Comparison of ENCODE assay signal across 8 mouse cellular contexts in genomic region chr19:4398630-4398948, GRCm38 (mm10). TPM values are rescaled to one million over a fixed set of nuclear protein-coding genes. Genes with fewer than 3 reads are reported as not detected.
A peak's percentile ranks its signal among the peaks of the same experiment; 100 is the strongest.
DNase-seq lines count a peak whose midpoint lies in the region; ATAC-seq and TF ChIP-seq lines count a peak whose summit lies in the region.

No protein-coding gene starts in this region.

- no peak overlapping the region for H3K27ac ChIP-seq in cerebellum, adult 2 months (ENCODE audit: insufficient read depth, low read length)
- peak overlapping the region; percentile 84 for H3K27ac ChIP-seq in lung, embryonic 16.5 days (ENCODE audit: low read length)
- peak overlapping the region; percentile 93 for H3K27ac ChIP-seq in limb, embryonic 14.5 days (replicated peaks; ENCODE audit: low read depth, low read length)
- H3K27ac ChIP-seq in stomach, embryonic 16.5 days (ENCODE audit: low read length), result peak overlapping the region; percentile 86; the same call in 1 of the 2 replicates

- H3K9ac ChIP-seq in lung, embryonic 16.5 days (ENCODE audit: low read length), result peak overlapping the region; percentile 86
- H3K9ac ChIP-seq in limb, embryonic 14.5 days (ENCODE audit: low read depth, low read length, severe bottlenecking), result peak overlapping the region; percentile 87
- peak overlapping the region; percentile 89 for H3K9ac ChIP-seq in stomach, embryonic 16.5 days (ENCODE audit: low read length)

- H3K4me3 ChIP-seq in cerebellum, adult 2 months (replicated peaks; ENCODE audit: insufficient read depth, low read depth, low read length), result peak overlapping the region; percentile 90
- H3K4me3 ChIP-seq in lung, embryonic 16.5 days (ENCODE audit: low read length), result peak overlapping the region; percentile 91
- peak overlapping the region; percentile 100 for H3K4me3 ChIP-seq in limb, embryonic 14.5 days (replicated peaks; ENCODE audit: low read length)
- H3K4me3 ChIP-seq in stomach, embryonic 16.5 days (replicated peaks; ENCODE audit: low read length), result peak overlapping the region; percentile 97

- no peaks in the 10 kb centered on the region; the same call in 1 of the 2 replicates for H3K9me3 ChIP-seq in lung, embryonic 16.5 days (ENCODE audit: control insufficient read depth, low read length)
- H3K9me3 ChIP-seq in limb, embryonic 14.5 days (ENCODE audit: control insufficient read depth, low read length), result no peaks in the 10 kb centered on the region
- no peaks in the 10 kb centered on the region for H3K9me3 ChIP-seq in stomach, embryonic 16.5 days (replicated peaks; ENCODE audit: control insufficient read depth, low read length)

- peak overlapping the region; percentile 93 for H3K4me2 ChIP-seq in lung, embryonic 16.5 days (ENCODE audit: low read depth, low read length)
- H3K4me2 ChIP-seq in limb, embryonic 14.5 days (replicated peaks; ENCODE audit: low read depth, low read length, severe bottlenecking), result peak overlapping the region; percentile 88
- H3K4me2 ChIP-seq in stomach, embryonic 16.5 days (ENCODE audit: low read depth, low read length), result peak overlapping the region; percentile 95

- no peak for ATAC-seq in lung, embryonic 16.5 days (ENCODE audit: low read depth)
- no peak for ATAC-seq in limb, embryonic 14.5 days (ENCODE audit: low FRiP score, low read depth)
- no peak for ATAC-seq in stomach, embryonic 16.5 days (ENCODE audit: insufficient read depth, low FRiP score)

- no peak for TF ChIP-seq POLR2A in cerebellum, adult 2 months (IDR thresholded peaks at IDR 0.05; ENCODE audit: borderline replicate concordance, insufficient read depth, low read length)
- no peak for TF ChIP-seq POLR2A in limb, embryonic 14.5 days (IDR thresholded peaks at IDR 0.05; ENCODE audit: borderline replicate concordance, extremely low read depth, insufficient read depth, insufficient read length)

- no peak for TF ChIP-seq CTCF in cerebellum, adult 2 months (IDR thresholded peaks at IDR 0.05; ENCODE audit: borderline replicate concordance, insufficient read depth, low read depth, low read length)

- H3K4me1 ChIP-seq in cerebellum, adult 2 months (ENCODE audit: control insufficient read depth, insufficient read depth, low read length), result no peaks in the 10 kb centered on the region
- H3K4me1 ChIP-seq in lung, embryonic 16.5 days (replicated peaks; ENCODE audit: control insufficient read depth, insufficient read depth, low read length), result peaks cover 12% of the 10 kb centered on the region; the same call in 1 of the 2 replicates
- 0 out of 2 replicates have a peak, but pooled peaks cover 3% of the 10 kb centered on the region for H3K4me1 ChIP-seq in limb, embryonic 14.5 days (ENCODE audit: control insufficient read depth, insufficient read depth, low read length)
- H3K4me1 ChIP-seq in stomach, embryonic 16.5 days (ENCODE audit: control insufficient read depth, insufficient read depth, low read length), result peaks cover 7% of the 10 kb centered on the region; the same call in 1 of the 2 replicates

- 56% methylated on average over 8 of the region's 8 CpGs for WGBS in cerebellum, adult 2 months
- WGBS in lung, embryonic 16.5 days, result 36% methylated on average over 8 of the region's 8 CpGs
- 27% methylated on average over 8 of the region's 8 CpGs for WGBS in limb, embryonic 14.5 days
- 36% methylated on average over 8 of the region's 8 CpGs for WGBS in stomach, embryonic 16.5 days

- H3K36me3 ChIP-seq in lung, embryonic 16.5 days (ENCODE audit: control insufficient read depth, insufficient read depth, low read length), result no peaks in the 10 kb centered on the region
- H3K36me3 ChIP-seq in limb, embryonic 14.5 days (ENCODE audit: control insufficient read depth, insufficient read depth, low read length), result 0 out of 2 replicates have a peak, but pooled peaks cover 3% of the 10 kb centered on the region
- no peaks in the 10 kb centered on the region for H3K36me3 ChIP-seq in stomach, embryonic 16.5 days (ENCODE audit: control insufficient read depth, insufficient read depth, low read length)

- H3K27me3 ChIP-seq in cerebellum, adult 2 months (ENCODE audit: control insufficient read depth, insufficient read depth, low read length), result no peaks in the 10 kb centered on the region
- H3K27me3 ChIP-seq in lung, embryonic 16.5 days (ENCODE audit: control insufficient read depth, insufficient read depth, low read depth, low read length), result no peaks in the 10 kb centered on the region
- no peaks in the 10 kb centered on the region for H3K27me3 ChIP-seq in limb, embryonic 14.5 days (ENCODE audit: control insufficient read depth, insufficient read depth, low read length)
- H3K27me3 ChIP-seq in stomach, embryonic 16.5 days (ENCODE audit: control insufficient read depth, insufficient read depth, low read length), result no peaks in the 10 kb centered on the region

- DNase-seq in cerebellum, adult 2 months, result no peak
- DNase-seq in cerebellum, postnatal 10 days, result no peak
- no peak for DNase-seq in lung, adult 18-20 months
- DNase-seq in limb, embryonic 14.5 days (ENCODE audit: low spot score), result peak; percentile 17
- DNase-seq in spleen, postnatal 14 days (ENCODE audit: low spot score in 2 of 2), result no peak
- no peak for DNase-seq in retina, postnatal 1 day

RNA-seq across cellular contexts. Expression of gene Kdm2a, which starts 0.5 kb away (rescaled TPM):
- polyA plus RNA-seq in cerebellum, adult 2 months (2012; rRNA removed), result 87.1 and 90.4 TPM in 2 replicates
- polyA plus RNA-seq in lung, embryonic 16.5 days (2015; fragmentation: Nextera tagmentation; extraction: Ambion mirVana), result 35.1 and 42.9 TPM in 2 replicates
- polyA plus RNA-seq in limb, embryonic 14.5 days (2012; rRNA removed), result 99.7 and 126 TPM in 2 replicates
- polyA plus RNA-seq in limb, embryonic 14.5 days (2014; fragmentation: Nextera tagmentation; extraction: Ambion mirVana), result 54.4 and 59.8 TPM in 2 replicates
- 35.9 and 37.0 TPM in 2 replicates for polyA plus RNA-seq in stomach, embryonic 16.5 days (2015; fragmentation: Nextera tagmentation; extraction: Ambion mirVana)

RNA-seq across cellular contexts. Expression of gene Rhod, which starts 40.6 kb away (rescaled TPM):
- polyA plus RNA-seq in cerebellum, adult 2 months (2012; rRNA removed), result 9.9 and 10.5 TPM in 2 replicates
- 32.5 and 34.9 TPM in 2 replicates for polyA plus RNA-seq in lung, embryonic 16.5 days (2015; fragmentation: Nextera tagmentation; extraction: Ambion mirVana)
- polyA plus RNA-seq in limb, embryonic 14.5 days (2012; rRNA removed), result 33.8 and 36.6 TPM in 2 replicates
- polyA plus RNA-seq in limb, embryonic 14.5 days (2014; fragmentation: Nextera tagmentation; extraction: Ambion mirVana), result 44.2 and 51.0 TPM in 2 replicates
- polyA plus RNA-seq in stomach, embryonic 16.5 days (2015; fragmentation: Nextera tagmentation; extraction: Ambion mirVana), result 24.3 and 36.4 TPM in 2 replicates
